Mouse (Mus musculus) layer of hippocampus, adult 18-20 months (tissue): Measurements from ENCODE around the gene Gm11037. TPM values are rescaled to one million over a fixed set of nuclear protein-coding genes. Genes with fewer than 3 reads are reported as not detected.

Experiments used
- DNase-seq, 2 experiments: peaks; one replicate each; pipeline ENCODE4 v3.0.0; 2022; ENCODE audit warnings: low spot score in 2 of 2
- total RNA-seq, 2 experiments: library from RNA; stranded (reverse); gene quantifications; 2 replicates each; pipeline ENCODE4 v1.2.3; 2021

Gene Gm11037
- total RNA-seq, 2 experiments from 2014 or later, result not detected

GRCm38 (mm10) chr2:131148353-131149253, 15.3 kb downstream of the Gm11037 start:
- no peak for DNase-seq

- no peak for DNase-seq
Measured at GRCm38 (mm10) chr2:131149254-131149578, 15.9 kb downstream of the Gm11037 start.

DNA sequence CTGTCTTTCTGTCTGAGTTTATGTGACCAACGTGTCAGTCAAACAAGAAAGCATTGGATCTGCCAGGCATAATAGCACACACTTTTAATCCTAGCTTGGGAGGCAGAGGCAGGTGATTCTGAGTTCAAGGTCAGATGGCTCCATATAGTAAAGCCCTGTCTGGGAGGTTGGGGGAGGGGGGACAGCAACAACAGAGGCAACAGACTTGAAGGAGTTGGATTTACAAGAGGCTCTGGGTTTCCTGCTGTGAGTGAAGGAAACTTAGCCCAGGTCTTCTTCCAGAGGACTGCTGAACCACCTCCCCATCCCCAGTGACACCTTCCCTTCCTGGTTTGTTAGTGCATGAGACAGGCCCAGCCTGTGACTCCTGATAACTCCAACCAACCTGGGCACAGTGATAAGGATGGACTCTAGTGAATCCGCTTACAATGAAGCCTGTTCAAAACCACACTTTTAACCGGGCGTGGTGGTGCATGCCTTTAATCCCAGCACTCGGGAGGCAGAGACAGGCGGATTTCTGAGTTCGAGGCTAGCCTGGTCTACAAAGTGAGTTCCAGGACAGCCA, 19.0 kb downstream of the Gm11037 start:
- no peak for DNase-seq

GRCm38 (mm10) chr2:131154036-131154435, 20.7 kb downstream of the Gm11037 start:
- no peak for DNase-seq

DNA sequence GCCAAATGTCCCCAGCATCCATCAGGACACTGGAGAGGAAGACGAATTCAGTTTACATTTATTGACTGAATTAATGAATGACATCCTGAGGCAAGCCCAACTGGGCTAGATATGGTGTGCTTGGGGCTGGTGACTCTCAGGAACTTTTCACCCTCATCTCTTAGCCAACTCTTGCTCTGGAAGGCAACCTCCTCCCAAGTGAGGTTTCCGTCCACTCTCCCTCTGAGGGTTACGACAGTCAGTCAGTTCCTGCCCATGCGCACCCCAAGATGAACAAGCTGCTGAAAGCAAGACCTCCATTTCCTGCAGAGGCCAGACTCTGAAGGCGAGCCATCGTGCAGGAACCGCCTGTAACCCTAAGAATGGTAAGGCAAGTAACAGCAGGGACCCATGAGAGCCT, 23.7 kb downstream of the Gm11037 start:
- DNase-seq, result no peak

GRCm38 (mm10) chr2:131159491-131159910, 26.2 kb downstream of the Gm11037 start:
- DNase-seq, result no peak

DNA sequence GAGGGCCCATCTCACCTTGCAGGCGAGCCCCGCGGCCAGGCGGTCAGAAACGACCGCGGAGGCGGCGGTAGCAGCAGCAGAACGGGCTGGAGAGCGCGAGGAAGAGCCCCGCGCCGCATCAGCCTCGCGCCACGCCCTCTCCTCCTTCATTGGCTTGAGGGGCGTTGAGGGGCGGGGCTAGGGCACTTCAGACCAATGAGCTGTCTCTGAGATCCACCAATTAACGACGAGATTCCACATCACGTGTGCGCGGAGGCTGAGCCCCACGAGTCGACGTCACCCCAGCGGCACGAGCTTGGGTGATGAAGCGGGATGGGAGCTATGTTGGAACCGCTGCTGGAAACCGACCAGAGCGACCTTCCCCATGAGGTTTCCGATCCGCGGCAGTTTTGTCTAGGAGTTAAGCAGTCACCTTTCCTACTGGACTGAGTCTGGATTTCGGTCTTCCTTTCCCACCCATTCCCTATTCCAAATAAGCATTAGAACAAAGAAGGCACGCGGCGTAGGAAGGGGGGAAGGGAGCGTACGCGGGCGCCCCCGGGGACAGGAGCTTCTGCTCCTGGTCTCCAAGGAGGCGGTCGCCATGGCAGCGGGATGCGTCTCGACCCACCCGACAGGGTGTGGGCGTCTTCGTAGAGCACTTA, 26.8 kb downstream of the Gm11037 start, which contains the start of gene 1700037H04Rik:
Gene 1700037H04Rik (minus strand): TSS at position 144 of the 644 bp plus-strand sequence.
- DNase-seq, result peak; percentile 95 to 98

DNA sequence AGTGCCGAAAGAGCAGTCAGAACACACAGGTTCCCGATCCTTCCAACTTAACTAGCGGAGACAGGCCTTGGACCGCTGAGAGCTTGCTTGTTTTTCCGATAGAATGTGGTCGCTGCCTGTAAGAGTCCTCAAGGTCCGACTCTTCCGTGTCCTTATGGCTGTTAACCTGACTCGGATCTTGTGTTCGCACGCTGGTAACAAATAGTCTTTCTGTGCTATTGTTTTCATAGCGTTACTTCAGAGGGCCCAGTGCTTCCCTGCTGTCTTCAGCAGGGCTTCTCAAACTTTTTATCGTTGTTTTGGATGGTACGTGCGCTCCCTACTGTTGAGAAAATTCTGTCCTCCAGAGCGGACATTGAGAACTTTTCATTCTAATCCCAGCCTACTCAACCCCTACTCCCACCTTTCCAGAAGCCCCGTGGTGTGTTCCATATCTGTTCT, 27.4 kb downstream of the Gm11037 start:
- peak in 1 of 2 experiments; percentile 38 for DNase-seq

- no peak for DNase-seq
Measured at GRCm38 (mm10) chr2:131163924-131164323, 30.6 kb downstream of the Gm11037 start.

DNA sequence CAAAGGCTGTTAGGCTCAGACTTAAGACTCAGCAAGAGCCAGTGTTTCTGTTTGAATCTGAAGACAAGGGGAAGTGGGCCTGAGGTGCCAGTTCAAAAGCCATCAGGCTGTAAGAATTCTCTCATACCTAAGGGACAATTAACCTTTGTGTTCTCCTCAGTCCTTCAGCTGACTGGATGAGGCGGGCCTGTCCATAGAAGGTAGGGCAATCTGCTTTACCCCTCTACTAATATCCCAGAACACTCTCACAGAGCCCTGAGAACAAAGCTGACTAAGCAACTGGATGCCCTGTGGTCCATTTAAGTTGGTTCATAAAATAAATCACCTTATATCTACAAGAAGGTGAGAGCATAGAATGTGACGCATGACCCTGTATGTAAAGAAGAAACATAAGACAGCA, 32.9 kb downstream of the Gm11037 start:
- no peak for DNase-seq

GRCm38 (mm10) chr2:131167984-131168383, 34.7 kb downstream of the Gm11037 start:
- DNase-seq, result no peak

- DNase-seq, result no peak
Measured at GRCm38 (mm10) chr2:131168914-131169313, 35.6 kb downstream of the Gm11037 start.

GRCm38 (mm10) chr2:131170936-131171335, 37.6 kb downstream of the Gm11037 start:
- DNase-seq, result no peak

GRCm38 (mm10) chr2:131171401-131172104, 38.3 kb downstream of the Gm11037 start:
- peak; percentile 73 to 84 for DNase-seq

DNA sequence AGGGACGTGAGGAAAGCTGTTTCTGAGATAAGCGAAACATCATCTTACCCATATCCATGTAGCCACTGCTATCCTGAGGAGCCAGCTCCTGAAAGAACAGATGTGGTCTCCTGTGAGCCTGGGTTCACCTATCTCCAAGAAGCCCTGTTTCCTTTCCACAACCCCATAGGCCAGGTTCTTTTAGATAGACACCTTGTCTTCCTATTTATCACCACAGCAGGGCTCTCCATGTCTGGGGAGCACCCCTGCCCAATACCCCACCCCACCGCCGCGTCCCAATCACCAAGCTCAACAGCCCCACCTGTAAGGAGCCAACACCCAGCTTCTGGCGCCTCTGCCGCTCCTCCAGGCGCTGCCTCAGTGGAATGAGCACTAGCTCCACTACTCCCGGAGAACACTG, 39.0 kb downstream of the Gm11037 start:
- DNase-seq, result no peak

DNA sequence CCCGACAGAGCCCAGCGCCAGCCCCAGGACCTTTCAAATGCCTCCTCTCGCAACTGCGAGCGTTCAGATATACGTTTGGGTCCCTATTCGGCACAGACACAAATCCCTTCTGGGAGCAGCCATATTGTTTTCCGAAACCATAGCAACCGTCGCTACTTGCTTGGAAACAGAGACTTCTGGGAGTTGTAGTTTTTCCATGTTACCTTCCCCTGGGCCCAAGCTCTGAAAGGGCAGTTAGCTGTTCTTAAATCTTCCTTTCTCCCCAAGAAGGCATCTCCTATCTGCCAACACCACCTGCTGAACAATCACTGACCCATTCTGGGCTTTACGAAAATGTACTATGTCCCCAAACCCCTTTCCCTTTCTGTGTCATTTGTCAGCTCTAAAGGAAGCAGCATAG, 41.4 kb downstream of the Gm11037 start:
- peak; percentile 68 to 82 for DNase-seq

GRCm38 (mm10) chr2:131175286-131175944, 42.1 kb downstream of the Gm11037 start:
- DNase-seq, result no peak

- no peak for DNase-seq
Measured at GRCm38 (mm10) chr2:131175945-131176309, 42.6 kb downstream of the Gm11037 start.

GRCm38 (mm10) chr2:131176491-131176890, 43.2 kb downstream of the Gm11037 start:
- no peak for DNase-seq

DNA sequence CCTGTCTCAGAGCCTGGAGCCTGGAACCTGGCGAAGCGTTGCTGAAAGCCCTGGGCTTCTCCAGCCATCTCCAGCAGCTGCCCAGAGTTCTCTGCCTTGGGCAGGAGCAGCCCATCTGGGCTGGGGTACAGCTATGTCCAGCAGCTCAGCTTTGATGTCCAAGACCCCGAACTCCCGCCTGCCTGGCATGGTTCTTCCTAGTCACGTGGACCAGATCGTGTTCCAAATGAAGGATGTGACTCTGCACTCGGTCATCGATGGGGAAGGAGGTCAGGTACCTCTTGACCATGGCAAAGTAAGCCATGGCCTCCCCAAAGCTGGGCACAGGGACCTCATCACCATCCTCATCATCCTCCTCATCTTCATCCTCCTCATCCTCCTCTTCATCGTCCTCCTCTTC, 44.6 kb downstream of the Gm11037 start:
- DNase-seq, result no peak

DNA sequence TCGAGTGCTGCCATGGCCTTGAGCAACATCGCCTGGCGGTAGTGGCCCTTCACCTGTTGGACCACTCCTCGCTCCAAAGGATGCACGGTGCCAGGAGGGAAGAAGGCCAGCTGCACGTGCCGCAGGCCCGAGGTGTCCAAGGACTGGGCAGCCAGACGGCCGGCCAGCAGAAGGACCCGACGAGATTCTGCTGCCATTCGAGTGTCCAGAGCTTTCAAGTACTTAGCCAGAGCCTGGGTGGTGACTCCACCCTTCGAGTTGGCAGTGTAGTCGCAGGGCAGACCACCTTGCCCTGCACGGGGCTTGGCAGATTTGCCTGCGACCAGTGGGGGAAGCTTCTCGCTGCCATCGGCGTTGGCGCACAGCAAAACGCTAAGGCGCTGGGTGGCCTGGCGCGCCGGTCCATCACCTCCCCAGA, 45.5 kb downstream of the Gm11037 start:
- no peak for DNase-seq
